Mouse (Mus musculus): ENCODE measurements around the gene Fgb. TPM values are rescaled to one million over a fixed set of nuclear protein-coding genes. Genes with fewer than 3 reads are reported as not detected.

The Fgb gene
- polyA plus RNA-seq, 1 experiment from 2014 or later, result not detected

DNA sequence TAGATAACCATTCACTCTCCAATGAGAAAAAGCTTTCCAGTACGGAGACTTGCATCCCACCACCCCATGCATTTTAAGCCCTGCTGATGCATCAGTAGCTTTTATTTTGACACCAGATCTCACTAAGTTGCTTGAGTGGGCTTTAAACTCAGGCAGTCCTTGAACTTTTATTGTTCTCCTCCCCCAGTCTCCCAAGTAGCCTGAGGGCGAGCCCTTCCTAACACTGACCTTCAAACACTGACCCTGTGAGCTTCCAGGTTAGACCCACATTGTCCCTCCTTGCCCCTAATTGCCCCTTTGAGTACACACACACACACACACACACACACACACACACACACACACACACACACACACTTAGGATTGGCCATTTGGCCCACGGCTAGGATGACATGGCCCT, 53.0 kb downstream of the Fgb start:
- no peaks in the 10 kb centered on the region for H3K9me3 ChIP-seq
- WGBS, result 82% methylated on average over 3 of the region's 3 CpGs
- no peak for DNase-seq (ENCODE audit: extremely low spot score, low spot score)

GRCm38 (mm10) chr3:82995368-82995767, 54.3 kb downstream of the Fgb start:
- Histone ChIP-seq H3K27ac (no peak overlapping the region), H3K9me3 (no peaks in the 10 kb centered on the region), H3K36me3 (replicated peaks) (no peaks in the 10 kb centered on the region), H3K4me3 (peak overlapping the region; percentile 45), H3K27me3 (ENCODE audit: poor library complexity, severe bottlenecking) (peaks cover 40% of the 10 kb centered on the region), H3K4me1 (peaks cover 8% of the 10 kb centered on the region)
- DNase-seq (ENCODE audit: extremely low spot score, low spot score), result peak; percentile 72
- WGBS, result 2% methylated on average over 24 of the region's 24 CpGs

More for the DNA sequence above, 53.0 kb downstream of the Fgb start:
- Histone ChIP-seq H3K4me1 (peaks cover 8% of the 10 kb centered on the region), H3K4me3 (no peak overlapping the region), H3K27ac (no peak overlapping the region), H3K36me3 (replicated peaks) (no peaks in the 10 kb centered on the region), H3K27me3 (ENCODE audit: poor library complexity, severe bottlenecking) (peaks cover 40% of the 10 kb centered on the region)

GRCm38 (mm10) chr3:82992956-82993355, 56.7 kb downstream of the Fgb start:
- peak; percentile 10 for DNase-seq (ENCODE audit: extremely low spot score, low spot score)
- no peak overlapping the region for H3K4me3 ChIP-seq
- 90% methylated on average over 6 of the region's 6 CpGs for WGBS
- no peak overlapping the region for H3K27ac ChIP-seq
- H3K36me3 ChIP-seq (replicated peaks), result no peaks in the 10 kb centered on the region
- peaks cover 8% of the 10 kb centered on the region for H3K4me1 ChIP-seq
- no peaks in the 10 kb centered on the region for H3K9me3 ChIP-seq
- H3K27me3 ChIP-seq (ENCODE audit: poor library complexity, severe bottlenecking), result peaks cover 40% of the 10 kb centered on the region

GRCm38 (mm10) chr3:82991963-82992362, 57.7 kb downstream of the Fgb start:
- 91% methylated on average over 12 of the region's 12 CpGs for WGBS
- no peak overlapping the region for H3K27ac ChIP-seq
- peaks cover 33% of the 10 kb centered on the region for H3K27me3 ChIP-seq (ENCODE audit: poor library complexity, severe bottlenecking)
- DNase-seq (ENCODE audit: extremely low spot score, low spot score), result peak; percentile 10
- no peak overlapping the region for H3K4me3 ChIP-seq
- peaks cover 8% of the 10 kb centered on the region for H3K4me1 ChIP-seq
- H3K9me3 ChIP-seq, result no peaks in the 10 kb centered on the region
- no peaks in the 10 kb centered on the region for H3K36me3 ChIP-seq (replicated peaks)

Other genes with a start within 250 kb of the Fgb start
- gene Rbm46, start 173.4 kb downstream of the Fgb start, polyA plus RNA-seq (2016; fragmentation: Nextera tagmentation; extraction: Ambion mirVana), result 1.6 and 1.8 TPM in 2 replicates
- 0.02 TPM in 1 of 2 replicates, not detected in the other for gene Lrat, start 145.9 kb downstream of the Fgb start, polyA plus RNA-seq (2016; fragmentation: Nextera tagmentation; extraction: Ambion mirVana)
- not detected in 2 replicates for gene Fgg, start 42.1 kb downstream of the Fgb start, polyA plus RNA-seq (2016; fragmentation: Nextera tagmentation; extraction: Ambion mirVana)
- gene Fga, start 23.8 kb downstream of the Fgb start, polyA plus RNA-seq (2016; fragmentation: Nextera tagmentation; extraction: Ambion mirVana), result not detected in 2 replicates
- gene Plrg1, start 5.7 kb upstream of the Fgb start, polyA plus RNA-seq (2016; fragmentation: Nextera tagmentation; extraction: Ambion mirVana), result 136 and 137 TPM in 2 replicates
- gene Dchs2, start 78.1 kb upstream of the Fgb start, polyA plus RNA-seq (2016; fragmentation: Nextera tagmentation; extraction: Ambion mirVana), result not detected in 2 replicates